Mouse (Mus musculus) forelimb bud, embryonic 11.5 days (tissue): ENCODE data around the gene Try4.
"Not testable (repeated sequence)": the region's sequence is repeated elsewhere in the genome, so short reads cannot be mapped to it uniquely, and the experiment has no call there.

Experiments used
- DNase-seq: peaks from one replicate; pipeline ENCODE4 v3.0.0-alpha.2; 2012; ENCODE audit warnings: low read depth, low spot score

Gene Try4

GRCm38 (mm10) chr6:41301969-41302368 is at the start of gene Try4:
TSS of gene Try4 (plus strand) at chr6:41302269.
- no peak for DNase-seq

- DNase-seq = not testable (repeated sequence)
These were observed 48.8 kb upstream of the Try4 start for GRCm38 (mm10) chr6:41253314-41253713.

DNA sequence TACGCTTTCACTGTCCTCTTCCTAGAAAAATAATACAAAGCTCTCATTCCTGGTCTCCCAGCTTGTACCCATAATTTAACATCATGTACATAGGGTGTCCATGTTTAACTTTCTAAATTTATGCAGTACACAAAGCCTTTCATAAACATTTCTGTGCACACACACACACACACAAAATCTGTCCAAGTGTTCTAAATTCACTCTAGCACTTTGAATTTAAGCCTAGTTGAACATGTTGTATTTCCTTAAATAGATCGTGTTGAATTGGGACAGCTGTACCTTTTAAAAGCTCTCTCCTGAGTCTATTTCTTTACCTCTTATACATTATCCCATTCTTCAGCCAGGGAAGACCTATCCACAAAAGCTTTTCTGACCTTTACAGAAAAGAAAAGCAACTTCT is 45.6 kb upstream of the Try4 start:
- no peak for DNase-seq

DNA sequence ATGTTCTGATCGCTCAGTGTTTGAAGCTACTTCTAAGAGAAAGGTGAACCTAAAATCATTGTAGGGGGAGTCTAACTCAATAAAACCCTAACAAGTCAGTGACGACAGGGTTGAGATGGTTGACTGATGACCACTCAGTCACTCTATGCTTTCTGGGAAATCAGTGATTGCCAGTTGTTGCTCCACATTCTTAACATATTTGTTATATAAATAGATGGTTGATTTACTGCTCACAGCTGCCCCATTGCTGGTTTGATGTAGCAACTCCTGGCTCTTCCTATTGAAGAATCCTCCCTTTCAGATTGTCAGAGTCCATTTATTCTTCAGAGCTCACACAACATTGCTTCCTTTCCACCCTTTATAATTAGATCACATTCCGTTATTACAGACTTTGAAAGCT is 44.6 kb upstream of the Try4 start:
- no peak for DNase-seq

- no peak for DNase-seq
These were observed 39.3 kb upstream of the Try4 start for GRCm38 (mm10) chr6:41262796-41263195.

- DNase-seq = no peak
These were observed 35.9 kb upstream of the Try4 start for GRCm38 (mm10) chr6:41266140-41266539.

GRCm38 (mm10) chr6:41298255-41298654 is 3.8 kb upstream of the Try4 start:
- DNase-seq = no peak

DNA sequence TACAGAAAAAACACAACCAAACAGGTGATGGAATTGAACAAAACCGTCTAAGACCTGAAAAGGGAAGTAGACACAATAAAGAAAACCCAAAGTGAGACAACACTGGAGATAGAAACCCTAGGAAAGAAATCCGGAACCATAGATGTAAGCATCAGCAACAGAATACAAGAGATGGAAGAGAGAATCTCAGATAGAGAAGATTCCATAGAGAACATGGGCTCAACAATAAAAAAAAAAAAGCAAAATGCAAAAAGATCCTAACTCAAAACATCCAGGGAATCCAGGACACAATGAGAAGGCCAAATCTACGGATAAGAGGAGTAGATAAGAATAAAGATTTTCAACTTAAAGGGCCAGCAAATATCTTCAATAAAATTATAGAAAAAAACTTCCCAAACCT is 14.7 kb downstream of the Try4 start, which contains the start of gene Try5:
TSS of gene Try5 (minus strand) at position 101 of the 400 bp plus-strand sequence.
- not testable (repeated sequence) for DNase-seq

DNA sequence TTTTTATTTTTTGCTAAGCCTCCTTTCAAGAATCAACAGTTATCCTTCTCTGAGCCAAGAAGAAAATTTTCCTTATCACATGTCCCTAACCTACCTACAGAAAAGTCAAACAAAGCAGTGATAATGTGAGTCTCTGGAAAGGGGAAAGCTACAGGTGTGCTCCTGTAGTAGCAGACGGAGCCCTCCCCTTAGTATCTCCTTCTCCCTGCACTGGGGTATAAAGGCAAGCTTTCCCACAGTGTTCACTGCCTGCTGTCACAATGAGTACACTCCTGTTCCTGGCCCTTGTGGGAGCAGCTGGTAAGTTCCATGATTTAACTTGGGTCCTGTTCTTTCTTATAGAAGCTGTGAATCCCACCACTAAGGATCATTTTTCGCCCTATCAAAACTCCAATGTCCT is 51.9 kb downstream of the Try4 start, which contains the start of gene Try10:
TSS of gene Try10 (plus strand) at position 174 of the 400 bp plus-strand sequence.
- no peak for DNase-seq
